Mouse (Mus musculus) bone marrow macrophage, adult 2 months (primary cell): ENCODE results near the gene Cdh15.

Experiments used
- CTCF ChIP-seq: IDR thresholded peaks from 2 replicates; pipeline ENCODE4 v1.5.1; 2012; ENCODE audit warnings: low read depth, mild to moderate bottlenecking, low read length, moderate library complexity
- POLR2A ChIP-seq: IDR thresholded peaks from 2 replicates; pipeline ENCODE4 v1.6.1; 2012; ENCODE audit warnings: mild to moderate bottlenecking, low read depth, low read length, borderline replicate concordance

- no peak for TF ChIP-seq POLR2A
- no peak for TF ChIP-seq CTCF
Measured at GRCm38 (mm10) chr8:122904496-122904895, 56.7 kb downstream of the Cdh15 start.
